Mouse (Mus musculus) CD8-positive naive resting alpha-beta T cell, adult 2 months (primary cell): Measurements from ENCODE around the gene Fam198b.
A peak's percentile ranks its signal among the peaks of the same experiment; 100 is the strongest.

Experiments used
- DNase-seq, 2 experiments: peaks; one replicate each; pipeline ENCODE4 v3.0.0; 2022; ENCODE audit warnings: low read depth in 2 of 2, low spot score in 2 of 2

The Fam198b gene

GRCm38 (mm10) chr3:79884305-79884704 lies at the start of gene Fam198b:
Gene Fam198b, plus strand, starts transcription at chr3:79884533.
- DNase-seq: no peak

- DNase-seq: no peak
Observed at GRCm38 (mm10) chr3:79838751-79839150, 45.6 kb upstream of the Fam198b start.

GRCm38 (mm10) chr3:79841475-79841874 lies 42.9 kb upstream of the Fam198b start:
- DNase-seq: no peak

- peak; percentile 55 to 72 for DNase-seq
Observed at GRCm38 (mm10) chr3:79842165-79842564, 42.2 kb upstream of the Fam198b start.

GRCm38 (mm10) chr3:79842616-79843016 lies 41.7 kb upstream of the Fam198b start:
- DNase-seq: peak; percentile 47 to 52

GRCm38 (mm10) chr3:79843999-79844398 lies 40.3 kb upstream of the Fam198b start:
- no peak for DNase-seq

GRCm38 (mm10) chr3:79846633-79847032 lies 37.7 kb upstream of the Fam198b start:
- DNase-seq: no peak

GRCm38 (mm10) chr3:79848841-79849240 lies 35.5 kb upstream of the Fam198b start:
- no peak for DNase-seq

GRCm38 (mm10) chr3:79849621-79850020 lies 34.7 kb upstream of the Fam198b start:
- no peak for DNase-seq

GRCm38 (mm10) chr3:79850656-79851055 lies 33.7 kb upstream of the Fam198b start:
- DNase-seq: no peak

GRCm38 (mm10) chr3:79852108-79852507 lies 32.2 kb upstream of the Fam198b start:
- no peak for DNase-seq

- DNase-seq: no peak
Observed at GRCm38 (mm10) chr3:79852654-79853166, 31.6 kb upstream of the Fam198b start, which contains the start of gene Tmem144. Gene Tmem144, minus strand, starts transcription at chr3:79852773.

GRCm38 (mm10) chr3:79857780-79858179 lies 26.6 kb upstream of the Fam198b start:
- DNase-seq: no peak

- DNase-seq: no peak
Observed at GRCm38 (mm10) chr3:79858221-79858620, 26.1 kb upstream of the Fam198b start.

GRCm38 (mm10) chr3:79864824-79865223 lies 19.5 kb upstream of the Fam198b start:
- no peak for DNase-seq

- DNase-seq: no peak
Observed at GRCm38 (mm10) chr3:79866089-79866488, 18.2 kb upstream of the Fam198b start.

- DNase-seq: no peak
Observed at GRCm38 (mm10) chr3:79866526-79866925, 17.8 kb upstream of the Fam198b start.

GRCm38 (mm10) chr3:79867121-79867709 lies 17.1 kb upstream of the Fam198b start:
- DNase-seq: no peak

GRCm38 (mm10) chr3:79875471-79875870 lies 8.9 kb upstream of the Fam198b start:
- no peak for DNase-seq

GRCm38 (mm10) chr3:79878350-79878749 lies 6.0 kb upstream of the Fam198b start:
- DNase-seq: no peak

- DNase-seq: no peak
Observed at GRCm38 (mm10) chr3:79879246-79879645, 5.1 kb upstream of the Fam198b start.

- DNase-seq: no peak
Observed at GRCm38 (mm10) chr3:79881645-79882044, 2.7 kb upstream of the Fam198b start.

GRCm38 (mm10) chr3:79883092-79883491 lies 1.2 kb upstream of the Fam198b start:
- DNase-seq: peak; percentile 14 to 16
